Mouse (Mus musculus) small intestine, adult 2 months (tissue): Measurements from ENCODE around the gene Atp6v1e1.

ENCODE experiments used
- CTCF ChIP-seq: fragments of 200-500 bp; IDR thresholded peaks from 2 replicates; pipeline ENCODE4 v1.5.1; 2012; ENCODE audit warnings: low read depth, mild to moderate bottlenecking, control low read depth, inconsistent platforms, low read length, moderate library complexity, mixed read lengths; ENCODE audit not compliant: insufficient replicate concordance, insufficient read length; ENCODE audit errors: extremely low read depth
- POLR2A ChIP-seq: fragments of 200-500 bp; IDR thresholded peaks from 2 replicates; pipeline ENCODE4 v1.6.1; 2012; ENCODE audit warnings: low read depth, mild to moderate bottlenecking, control low read depth, inconsistent platforms, low read length, moderate library complexity

- TF ChIP-seq CTCF (no peak), POLR2A (no peak)
Observed at GRCm38 (mm10) chr6:120776286-120776685, 46.3 kb downstream of the Atp6v1e1 start.
